Mouse (Mus musculus) forebrain, embryonic 16.5 days (tissue): ENCODE measurements around the gene Cdkn2d. TPM values are rescaled to one million over a fixed set of nuclear protein-coding genes. Genes with fewer than 3 reads are reported as not detected.

ENCODE experiments used
- ATAC-seq: fragments of 200-750 bp; cut with Nextera tagmentation; 2 replicates; pipeline ENCODE4 v1.8.0; 2017; ENCODE audit warnings: mild to moderate bottlenecking, moderate library complexity
- H3K27ac ChIP-seq: fragments of 300-500 bp; sonication (generic); 2 replicates; pipeline ENCODE4 v1.5.1; 2014; ENCODE audit warnings: low read length, control low read depth
- H3K27me3 ChIP-seq: fragments of 300-500 bp; sonication (generic); replicated peaks from 2 replicates; pipeline ENCODE4 v1.6.1; 2014; ENCODE audit warnings: low read length; ENCODE audit not compliant: control insufficient read depth, insufficient read depth
- H3K36me3 ChIP-seq: fragments of 300-500 bp; sonication (generic); 2 replicates; pipeline ENCODE4 v1.6.1; 2014; ENCODE audit not compliant: control insufficient read depth, insufficient read depth
- H3K4me1 ChIP-seq: fragments of 300-500 bp; sonication (generic); replicated peaks from 2 replicates; pipeline ENCODE4 v1.6.1; 2014; ENCODE audit warnings: low read length; ENCODE audit not compliant: control insufficient read depth, insufficient read depth
- H3K4me2 ChIP-seq: fragments of 300-500 bp; sonication (generic); 2 replicates; pipeline ENCODE4 v1.6.1; 2014; ENCODE audit warnings: mild to moderate bottlenecking, low read length, control low read depth
- H3K4me3 ChIP-seq: fragments of 300-500 bp; sonication (generic); replicated peaks from 2 replicates; pipeline ENCODE4 v1.5.1; 2014; ENCODE audit warnings: mild to moderate bottlenecking, low read length, control low read depth
- H3K9ac ChIP-seq: fragments of 300-500 bp; sonication (generic); replicated peaks from 2 replicates; pipeline ENCODE4 v1.6.1; 2014; ENCODE audit warnings: low read depth, low read length, control low read depth
- H3K9me3 ChIP-seq: fragments of 300-500 bp; sonication (generic); 2 replicates; pipeline ENCODE4 v1.6.1; 2016; ENCODE audit warnings: low read length; ENCODE audit not compliant: control insufficient read depth
- WGBS: fragments of 180-500 bp; shearing (Covaris S2); extraction: QIAGEN DNeasy Blood & Tissue Kit; methylation state at CpG from one replicate; pipeline ENCODE4 v1.1.7; 2014; 5-methylcytosine and 5-hydroxymethylcytosine counted together
- polyA plus RNA-seq: library from polyadenylated mRNA; unstranded; fragments of >200 nt; fragmentation: Nextera tagmentation; extraction: Ambion mirVana; gene quantifications from 2 replicates; pipeline ENCODE4 v1.2.1, GENCODE M21; 2015

Cdkn2d gene
- polyA plus RNA-seq, 1 experiment from 2014 or later: 97.7 TPM

- peak overlapping the region; percentile 61 for H3K9ac ChIP-seq
- H3K4me2 ChIP-seq: peak overlapping the region; percentile 85
- peak overlapping the region; percentile 51 for H3K4me3 ChIP-seq
- H3K27ac ChIP-seq: no peak overlapping the region
- no peaks in the 10 kb centered on the region for H3K36me3 ChIP-seq
- no peaks in the 10 kb centered on the region for H3K9me3 ChIP-seq
- WGBS: 2% methylated on average over 16 of the region's 16 CpGs
- peaks cover 65% of the 10 kb centered on the region for H3K27me3 ChIP-seq
- ATAC-seq: no peak
- H3K4me1 ChIP-seq: peaks cover 18% of the 10 kb centered on the region
Observed at GRCm38 (mm10) chr9:21245113-21245487, 46.1 kb downstream of the Cdkn2d start.

DNA sequence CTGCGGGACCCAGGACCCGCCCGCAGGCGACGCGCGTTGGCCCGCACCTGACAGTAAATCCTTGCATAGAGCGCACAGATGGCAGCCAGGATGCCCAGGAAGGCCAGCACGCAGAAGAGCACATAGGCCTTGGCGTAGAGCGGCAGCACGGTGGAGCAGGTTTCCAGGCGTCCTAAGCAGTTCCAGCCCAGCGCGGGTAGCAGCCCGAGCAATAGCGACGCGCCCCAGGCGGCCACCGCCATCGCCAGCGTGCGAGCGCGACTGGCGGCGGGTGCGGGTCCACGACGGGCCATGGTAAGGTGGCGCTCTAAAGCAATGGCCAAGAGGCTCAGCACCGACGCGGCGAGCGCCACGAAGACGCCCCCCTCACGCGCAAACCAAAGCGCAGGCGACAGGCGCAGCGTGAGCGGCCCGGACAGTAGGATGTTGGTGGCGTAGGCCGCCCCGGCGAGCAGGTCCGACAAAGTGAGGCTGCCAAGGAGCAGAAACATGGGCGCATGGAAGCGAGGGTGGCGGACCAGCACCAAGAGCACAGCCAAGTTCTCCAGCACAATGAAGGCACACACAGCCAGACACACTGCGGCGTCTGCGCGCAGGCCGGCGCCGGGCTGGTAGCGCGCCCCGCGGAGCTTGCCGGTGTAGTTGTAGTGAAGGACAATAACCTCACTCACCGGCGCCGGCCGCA lies 46.6 kb downstream of the Cdkn2d start:
- Histone ChIP-seq H3K4me1 (peaks cover 18% of the 10 kb centered on the region), H3K36me3 (no peaks in the 10 kb centered on the region), H3K9me3 (no peaks in the 10 kb centered on the region), H3K4me2 (peak overlapping the region; percentile 85), H3K4me3 (peak overlapping the region; percentile 51), H3K27ac (no peak overlapping the region), H3K9ac (peak overlapping the region; percentile 61), H3K27me3 (peaks cover 61% of the 10 kb centered on the region)
- under 1% methylated on average over 72 of the region's 72 CpGs for WGBS
- peak; percentile 61 for ATAC-seq

- 5% methylated on average over 42 of the region's 42 CpGs for WGBS
- no peak overlapping the region for H3K27ac ChIP-seq
- no peaks in the 10 kb centered on the region for H3K9me3 ChIP-seq
- peak overlapping the region; percentile 85 for H3K4me2 ChIP-seq
- peaks cover 18% of the 10 kb centered on the region for H3K4me1 ChIP-seq
- ATAC-seq: no peak
- H3K4me3 ChIP-seq: peak overlapping the region; percentile 51
- H3K36me3 ChIP-seq: no peaks in the 10 kb centered on the region
- H3K9ac ChIP-seq: peak overlapping the region; percentile 61
- peaks cover 54% of the 10 kb centered on the region for H3K27me3 ChIP-seq
Observed at GRCm38 (mm10) chr9:21243826-21244427, 47.3 kb downstream of the Cdkn2d start.

GRCm38 (mm10) chr9:21241343-21241742 lies 49.9 kb downstream of the Cdkn2d start:
- no peak overlapping the region for H3K4me2 ChIP-seq
- no peaks in the 10 kb centered on the region for H3K36me3 ChIP-seq
- no peak overlapping the region for H3K27ac ChIP-seq
- 5% methylated on average over 11 of the region's 11 CpGs for WGBS
- H3K4me3 ChIP-seq: no peak overlapping the region
- ATAC-seq: no peak
- peaks cover 32% of the 10 kb centered on the region for H3K4me1 ChIP-seq
- H3K9ac ChIP-seq: no peak overlapping the region
- H3K27me3 ChIP-seq: peaks cover 35% of the 10 kb centered on the region
- H3K9me3 ChIP-seq: no peaks in the 10 kb centered on the region

DNA sequence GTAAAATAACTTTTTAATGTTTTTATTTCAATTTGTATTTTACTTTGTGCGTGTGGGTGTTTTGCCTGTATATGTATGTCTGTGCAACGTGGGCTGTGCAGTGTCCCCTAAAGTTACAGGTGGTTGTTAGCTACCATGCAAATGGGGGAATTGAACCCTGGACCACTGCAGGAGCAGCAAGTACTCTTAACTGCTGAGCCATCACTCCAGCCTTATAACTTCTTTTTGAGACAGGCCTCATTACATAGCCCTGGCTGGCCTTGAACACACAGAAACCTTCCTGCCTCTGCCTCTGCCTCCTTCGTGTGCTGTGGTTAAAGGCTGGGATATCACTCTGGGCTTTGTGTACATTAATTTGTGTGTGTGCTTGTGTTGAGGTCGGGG lies 51.8 kb downstream of the Cdkn2d start:
- peak overlapping the region; percentile 87 for H3K4me2 ChIP-seq
- peak overlapping the region; percentile 89 for H3K4me3 ChIP-seq
- ATAC-seq: no peak
- peaks cover 27% of the 10 kb centered on the region for H3K4me1 ChIP-seq
- 37% methylated on average over 4 of the region's 4 CpGs for WGBS
- H3K27ac ChIP-seq: no peak overlapping the region; the same call in 1 of the 2 replicates
- peak overlapping the region; percentile 99 for H3K9ac ChIP-seq
- no peaks in the 10 kb centered on the region for H3K36me3 ChIP-seq
- peaks cover 17% of the 10 kb centered on the region for H3K27me3 ChIP-seq
- no peaks in the 10 kb centered on the region for H3K9me3 ChIP-seq

- ATAC-seq: peak; percentile 84
- Histone ChIP-seq H3K4me3 (peak within 1 kb of the TSS; percentile 89), H3K27me3 (peaks cover 11% of the 10 kb centered on the region), H3K9ac (peak within 1 kb of the TSS; percentile 99), H3K9me3 (no peaks in the 10 kb centered on the region), H3K4me2 (peak within 1 kb of the TSS; percentile 87), H3K4me1 (peaks cover 21% of the 10 kb centered on the region), H3K36me3 (no peaks in the 10 kb centered on the region), H3K27ac (peak within 1 kb of the TSS; percentile 80)
- under 1% methylated on average over 60 of the region's 90 CpGs for WGBS
Observed at GRCm38 (mm10) chr9:21238733-21239464, 52.3 kb downstream of the Cdkn2d start, which contains the start of gene Keap1. Keap1 (minus strand) TSS chr9:21239361.

Other genes starting within 250 kb of the Cdkn2d start
- 0.25 and 1.7 TPM in 2 replicates for gene Zglp1, start 224.3 kb downstream of the Cdkn2d start, polyA plus RNA-seq
- 1.2 and 1.4 TPM in 2 replicates for gene Gm49373, start 218.3 kb downstream of the Cdkn2d start, polyA plus RNA-seq
- 49.7 and 60.5 TPM in 2 replicates for gene Fdx1l, start 217.8 kb downstream of the Cdkn2d start, polyA plus RNA-seq
- gene Gm38431, start 199.4 kb downstream of the Cdkn2d start, polyA plus RNA-seq: 1.6 and 1.9 TPM in 2 replicates
- 37.4 and 38.8 TPM in 2 replicates for gene Raver1, start 199.4 kb downstream of the Cdkn2d start, polyA plus RNA-seq
- gene Tyk2, start 160.2 kb downstream of the Cdkn2d start, polyA plus RNA-seq: 10.4 and 13.7 TPM in 2 replicates
- gene Cdc37, start 141.4 kb downstream of the Cdkn2d start, polyA plus RNA-seq: 213 and 234 TPM in 2 replicates
- gene Pde4a, start 125.7 kb downstream of the Cdkn2d start, polyA plus RNA-seq: 24.9 and 32.0 TPM in 2 replicates
- gene Keap1, start 52.0 kb downstream of the Cdkn2d start, polyA plus RNA-seq: 74.2 and 78.5 TPM in 2 replicates
- 2.6 and 2.8 TPM in 2 replicates for gene S1pr5, start 43.0 kb downstream of the Cdkn2d start, polyA plus RNA-seq
- gene Atg4d, start 26.1 kb downstream of the Cdkn2d start, polyA plus RNA-seq: 47.6 and 51.8 TPM in 2 replicates
- gene Kri1, start 3.4 kb downstream of the Cdkn2d start, polyA plus RNA-seq: 18.3 and 20.1 TPM in 2 replicates
- 1.8 and 2.9 TPM in 2 replicates for gene Ap1m2, start 20.9 kb upstream of the Cdkn2d start, polyA plus RNA-seq
- gene Slc44a2, start 29.3 kb upstream of the Cdkn2d start, polyA plus RNA-seq: 86.2 and 88.7 TPM in 2 replicates
- 309 and 325 TPM in 2 replicates for gene Ilf3, start 76.5 kb upstream of the Cdkn2d start, polyA plus RNA-seq
- gene Qtrt1, start 120.4 kb upstream of the Cdkn2d start, polyA plus RNA-seq: 48.4 and 53.8 TPM in 2 replicates
- gene Dnm2, start 133.5 kb upstream of the Cdkn2d start, polyA plus RNA-seq: 76.1 and 82.5 TPM in 2 replicates
- 52.7 and 54.6 TPM in 2 replicates for gene Tmed1, start 218.8 kb upstream of the Cdkn2d start, polyA plus RNA-seq
- 2.8 and 3.5 TPM in 2 replicates for gene AB124611, start 234.8 kb upstream of the Cdkn2d start, polyA plus RNA-seq